In the genomic region with DNA sequence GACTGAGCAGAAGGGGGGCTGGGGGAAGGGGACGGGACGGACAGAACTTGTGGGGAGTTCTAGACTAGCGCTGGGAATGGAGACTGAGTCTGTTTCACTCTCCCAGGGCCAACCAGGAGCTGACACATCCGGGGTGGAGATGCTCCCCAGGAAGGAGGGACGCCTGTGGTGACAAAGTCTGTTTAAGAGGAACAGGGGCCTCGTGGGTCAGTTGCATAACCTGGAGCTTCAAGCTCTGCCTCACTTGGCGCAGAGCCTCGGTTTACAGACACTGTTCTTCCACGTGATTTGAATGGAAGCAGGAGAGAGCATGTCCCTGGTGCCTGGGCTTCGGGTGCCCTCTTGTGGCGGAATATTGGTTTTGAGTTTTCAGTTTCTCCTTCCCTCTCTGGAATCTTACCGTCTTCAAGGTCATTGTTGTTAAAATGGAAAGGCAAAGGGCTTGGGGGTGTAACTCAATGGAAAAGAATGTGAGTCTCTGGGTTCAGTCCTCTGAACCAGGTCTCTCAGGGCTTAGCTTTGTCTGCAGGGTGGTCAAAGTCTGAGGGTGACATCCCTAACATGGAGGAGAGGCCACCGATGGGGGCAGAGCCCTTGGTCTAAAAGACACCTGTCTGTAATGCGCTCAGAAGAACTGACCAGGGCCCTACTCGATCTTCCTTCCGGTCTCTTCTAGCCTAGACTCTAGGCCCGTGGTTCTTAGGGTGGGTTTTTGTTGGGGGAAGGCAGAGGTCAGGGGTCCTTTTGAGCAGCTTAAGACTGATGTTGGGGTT, we compare ENCODE assay signal across 1 mouse cellular context.
TF ChIP-seq lines count a peak whose summit lies in the region.

No protein-coding gene starts in this region.

TF ChIP-seq in ES-E14, 5 proteins besides CTCF, POLR2A, EP300 and RAD21:
- TF ChIP-seq ZC3H11A (IDR thresholded peaks at IDR 0.05; ENCODE audit: borderline replicate concordance, low read depth, low read length) (peak; percentile 89), CHD2 (IDR thresholded peaks at IDR 0.05; ENCODE audit: low read depth, low read length) (no peak), HCFC1 (IDR thresholded peaks at IDR 0.05; ENCODE audit: borderline replicate concordance, insufficient read depth, low read length) (no peak), ZNF384 (IDR thresholded peaks at IDR 0.05; ENCODE audit: low read depth, low read length) (no peak)
